Mouse (Mus musculus): ENCODE measurements around the gene Mad1l1. TPM values are rescaled to one million over a fixed set of nuclear protein-coding genes. Genes with fewer than 3 reads are reported as not detected.
A peak's percentile ranks its signal among the peaks of the same experiment; 100 is the strongest.
"Not testable (repeated sequence)": the region's sequence is repeated elsewhere in the genome, so short reads cannot be mapped to it uniquely, and the experiment has no call there.

Gene Mad1l1
- polyA plus RNA-seq, 1 experiment from 2014 or later = 37.4 TPM

DNA sequence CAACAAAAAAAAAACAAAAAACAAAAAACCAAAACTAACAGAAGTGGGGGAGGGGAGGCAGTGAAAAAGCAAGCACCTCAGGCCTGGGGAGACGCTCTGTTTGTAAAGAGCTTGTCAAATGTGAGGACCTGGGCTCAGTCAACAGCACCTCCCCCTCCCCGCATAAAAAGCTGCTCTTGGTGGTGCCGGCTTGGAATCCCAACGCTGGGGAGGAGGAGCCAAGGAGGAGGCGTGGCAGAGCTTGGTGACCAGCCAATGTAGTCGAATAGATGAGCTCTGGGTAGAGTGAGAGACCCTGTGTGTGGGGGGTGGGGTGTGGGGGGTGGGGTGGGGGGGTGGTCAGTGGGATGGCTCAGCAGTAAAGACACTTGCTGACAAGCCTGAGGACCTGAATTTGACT is 322.4 kb downstream of the Mad1l1 start:
- 17% methylated on average over 6 of the region's 6 CpGs for WGBS
- no peak overlapping the region for H3K4me3 ChIP-seq (replicated peaks; ENCODE audit: low read length)
- no peak overlapping the region for H3K4me2 ChIP-seq (ENCODE audit: low read depth, low read length)
- H3K9me3 ChIP-seq (replicated peaks; ENCODE audit: control insufficient read depth, low read length) = no peaks in the 10 kb centered on the region
- no peaks in the 10 kb centered on the region for H3K36me3 ChIP-seq (ENCODE audit: control insufficient read depth, insufficient read depth, low read length)
- no peak for ATAC-seq (ENCODE audit: insufficient read depth, low FRiP score)
- no peaks in the 10 kb centered on the region for H3K4me1 ChIP-seq (ENCODE audit: control insufficient read depth, insufficient read depth, low read length)
- no peaks in the 10 kb centered on the region for H3K27me3 ChIP-seq (ENCODE audit: control insufficient read depth, insufficient read depth, low read length)
- no peak overlapping the region for H3K27ac ChIP-seq (ENCODE audit: low read length)
- H3K9ac ChIP-seq (ENCODE audit: low read length) = no peak overlapping the region

- not testable (repeated sequence) for H3K9me3 ChIP-seq (replicated peaks; ENCODE audit: control insufficient read depth, low read length); H3K36me3 ChIP-seq (ENCODE audit: control insufficient read depth, insufficient read depth, low read length); H3K4me1 ChIP-seq (ENCODE audit: control insufficient read depth, insufficient read depth, low read length); H3K9ac ChIP-seq (ENCODE audit: low read length); H3K4me2 ChIP-seq (ENCODE audit: low read depth, low read length); H3K27me3 ChIP-seq (ENCODE audit: control insufficient read depth, insufficient read depth, low read length); H3K27ac ChIP-seq (ENCODE audit: low read length); H3K4me3 ChIP-seq (replicated peaks; ENCODE audit: low read length)
- peak; percentile 25; the same call in 1 of the 2 replicates for ATAC-seq (ENCODE audit: insufficient read depth, low FRiP score)
- 57% methylated on average over 12 of the region's 12 CpGs for WGBS
These were observed 323.0 kb downstream of the Mad1l1 start for GRCm38 (mm10) chr5:139998321-139998720.

DNA sequence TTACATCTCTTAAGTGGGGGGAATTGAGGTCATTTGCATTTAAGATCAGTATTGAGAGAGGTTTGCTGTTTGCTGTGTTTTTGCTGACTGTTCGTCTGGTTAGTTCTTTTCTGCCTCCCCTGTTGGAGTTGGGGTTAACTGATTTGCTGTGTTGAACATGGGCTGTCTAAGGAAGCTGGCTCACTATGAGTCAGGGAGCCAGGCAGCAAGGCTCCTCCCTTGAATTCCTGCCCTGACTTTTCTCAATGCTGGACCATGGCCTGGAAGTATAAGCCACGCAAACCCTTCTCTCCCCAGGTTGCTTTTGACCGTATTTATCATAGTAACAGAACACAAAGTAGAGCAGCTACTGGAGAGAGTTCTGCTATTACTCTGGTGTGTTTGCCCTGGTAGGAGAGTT is 329.8 kb downstream of the Mad1l1 start:
- peaks cover 4% of the 10 kb centered on the region; the same call in 1 of the 2 replicates for H3K9me3 ChIP-seq (replicated peaks; ENCODE audit: control insufficient read depth, low read length)
- H3K4me1 ChIP-seq (ENCODE audit: control insufficient read depth, insufficient read depth, low read length) = no peaks in the 10 kb centered on the region
- no peaks in the 10 kb centered on the region for H3K36me3 ChIP-seq (ENCODE audit: control insufficient read depth, insufficient read depth, low read length)
- H3K27ac ChIP-seq (ENCODE audit: low read length) = no peak overlapping the region
- no peak overlapping the region for H3K9ac ChIP-seq (ENCODE audit: low read length)
- no peak overlapping the region for H3K4me3 ChIP-seq (replicated peaks; ENCODE audit: low read length)
- H3K4me2 ChIP-seq (ENCODE audit: low read depth, low read length) = no peak overlapping the region
- no peak for ATAC-seq (ENCODE audit: insufficient read depth, low FRiP score)
- no peaks in the 10 kb centered on the region for H3K27me3 ChIP-seq (ENCODE audit: control insufficient read depth, insufficient read depth, low read length)
- WGBS = 80% methylated on average over 3 of the region's 3 CpGs

GRCm38 (mm10) chr5:139985073-139985746 is 336.1 kb downstream of the Mad1l1 start:
- WGBS = 33% methylated on average over 18 of the region's 18 CpGs
- H3K9me3 ChIP-seq (replicated peaks; ENCODE audit: control insufficient read depth, low read length) = peaks cover 4% of the 10 kb centered on the region; the same call in 1 of the 2 replicates
- ATAC-seq (ENCODE audit: insufficient read depth, low FRiP score) = no peak
- no peak overlapping the region for H3K9ac ChIP-seq (ENCODE audit: low read length)
- no peak overlapping the region for H3K4me3 ChIP-seq (replicated peaks; ENCODE audit: low read length)
- H3K4me1 ChIP-seq (ENCODE audit: control insufficient read depth, insufficient read depth, low read length) = no peaks in the 10 kb centered on the region
- no peaks in the 10 kb centered on the region for H3K27me3 ChIP-seq (ENCODE audit: control insufficient read depth, insufficient read depth, low read length)
- no peaks in the 10 kb centered on the region for H3K36me3 ChIP-seq (ENCODE audit: control insufficient read depth, insufficient read depth, low read length)
- H3K4me2 ChIP-seq (ENCODE audit: low read depth, low read length) = no peak overlapping the region
- no peak overlapping the region for H3K27ac ChIP-seq (ENCODE audit: low read length)

- no peak overlapping the region for H3K27ac ChIP-seq (ENCODE audit: low read length)
- H3K36me3 ChIP-seq (ENCODE audit: control insufficient read depth, insufficient read depth, low read length) = no peaks in the 10 kb centered on the region
- H3K4me1 ChIP-seq (ENCODE audit: control insufficient read depth, insufficient read depth, low read length) = no peaks in the 10 kb centered on the region
- no peak overlapping the region for H3K4me2 ChIP-seq (ENCODE audit: low read depth, low read length)
- no peak overlapping the region for H3K4me3 ChIP-seq (replicated peaks; ENCODE audit: low read length)
- H3K9ac ChIP-seq (ENCODE audit: low read length) = no peak overlapping the region
- H3K27me3 ChIP-seq (ENCODE audit: control insufficient read depth, insufficient read depth, low read length) = no peaks in the 10 kb centered on the region; the same call in 1 of the 2 replicates
- no peaks in the 10 kb centered on the region for H3K9me3 ChIP-seq (replicated peaks; ENCODE audit: control insufficient read depth, low read length)
- WGBS = 80% methylated on average over 1 of the region's 1 CpGs
- no peak for ATAC-seq (ENCODE audit: insufficient read depth, low FRiP score)
These were observed 339.4 kb downstream of the Mad1l1 start for GRCm38 (mm10) chr5:139981976-139982375.

- H3K4me2 ChIP-seq (ENCODE audit: low read depth, low read length) = no peak overlapping the region
- ATAC-seq (ENCODE audit: insufficient read depth, low FRiP score) = no peak
- 81% methylated on average over 9 of the region's 9 CpGs for WGBS
These were observed 342.0 kb downstream of the Mad1l1 start for GRCm38 (mm10) chr5:139979371-139979770.

DNA sequence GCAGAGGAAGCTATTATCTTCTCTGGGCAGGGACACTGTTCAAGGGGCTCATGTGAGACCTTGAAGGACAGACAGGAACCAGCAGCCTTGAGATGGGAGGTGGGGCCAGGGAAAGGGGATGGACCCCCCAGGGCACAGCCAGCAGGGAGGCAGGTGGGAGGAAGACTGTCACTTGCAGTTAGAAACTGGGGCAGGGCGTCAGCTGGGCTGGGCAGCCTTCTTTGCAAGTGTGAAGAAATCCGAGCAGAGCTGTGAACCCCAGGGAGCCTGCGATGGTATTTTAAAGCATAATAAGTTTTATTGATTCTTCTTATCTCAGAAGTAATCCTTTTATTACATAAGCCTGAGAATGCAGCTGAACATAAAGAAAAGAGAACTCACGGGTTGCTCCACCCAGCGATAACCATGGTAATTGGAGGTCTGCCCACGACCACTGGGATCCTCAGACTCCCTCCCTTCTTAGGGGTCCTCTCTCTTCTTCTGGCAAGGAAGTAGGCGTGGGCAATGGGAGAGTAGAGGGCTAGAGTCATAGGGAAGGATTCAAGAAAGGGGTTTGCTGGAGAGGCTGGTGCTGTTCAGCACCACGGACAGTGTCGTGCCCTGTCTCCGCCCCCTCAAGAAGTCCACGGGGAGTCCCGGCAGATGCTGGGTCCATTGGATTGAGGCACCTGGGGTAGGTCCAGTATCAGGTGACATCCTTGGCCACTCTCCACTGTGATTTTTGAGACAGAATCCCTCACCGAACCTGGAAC is 342.7 kb downstream of the Mad1l1 start:
- Histone ChIP-seq H3K27ac (ENCODE audit: low read length) (no peak overlapping the region), H3K4me2 (ENCODE audit: low read depth, low read length) (no peak overlapping the region), H3K36me3 (ENCODE audit: control insufficient read depth, insufficient read depth, low read length) (no peaks in the 10 kb centered on the region), H3K9me3 (replicated peaks; ENCODE audit: control insufficient read depth, low read length) (no peaks in the 10 kb centered on the region), H3K4me3 (replicated peaks; ENCODE audit: low read length) (no peak overlapping the region), H3K9ac (ENCODE audit: low read length) (no peak overlapping the region), H3K4me1 (ENCODE audit: control insufficient read depth, insufficient read depth, low read length) (no peaks in the 10 kb centered on the region), H3K27me3 (ENCODE audit: control insufficient read depth, insufficient read depth, low read length) (peaks cover under 1% of the 10 kb centered on the region; the same call in 1 of the 2 replicates)
- 5% methylated on average over 13 of the region's 13 CpGs for WGBS
- ATAC-seq (ENCODE audit: insufficient read depth, low FRiP score) = no peak

More at GRCm38 (mm10) chr5:139979371-139979770, 342.0 kb downstream of the Mad1l1 start:
- Histone ChIP-seq H3K4me3 (replicated peaks; ENCODE audit: low read length) (no peak overlapping the region), H3K27me3 (ENCODE audit: control insufficient read depth, insufficient read depth, low read length) (no peaks in the 10 kb centered on the region; the same call in 1 of the 2 replicates), H3K27ac (ENCODE audit: low read length) (no peak overlapping the region), H3K9ac (ENCODE audit: low read length) (no peak overlapping the region), H3K9me3 (replicated peaks; ENCODE audit: control insufficient read depth, low read length) (no peaks in the 10 kb centered on the region), H3K36me3 (ENCODE audit: control insufficient read depth, insufficient read depth, low read length) (no peaks in the 10 kb centered on the region), H3K4me1 (ENCODE audit: control insufficient read depth, insufficient read depth, low read length) (no peaks in the 10 kb centered on the region)

DNA sequence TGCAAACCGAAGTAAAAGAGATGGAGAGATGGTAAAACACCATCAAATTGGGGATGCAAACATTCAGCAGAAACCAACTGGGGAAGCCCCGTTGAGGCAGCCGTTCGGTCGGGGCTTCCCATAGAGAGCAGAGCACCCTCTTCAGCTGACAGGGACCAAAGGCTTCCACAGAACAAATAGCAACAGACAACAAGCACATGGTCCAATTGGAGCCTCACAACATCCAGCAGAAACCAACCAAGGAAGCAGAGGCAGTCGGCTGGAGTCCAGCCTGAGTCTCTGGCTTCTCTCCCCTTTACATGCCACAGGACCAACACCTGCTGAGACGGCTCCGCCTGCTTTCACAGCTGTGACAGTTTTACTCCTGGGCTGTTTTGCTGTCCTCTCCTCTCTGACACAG is 343.9 kb downstream of the Mad1l1 start:
- no peak for ATAC-seq (ENCODE audit: insufficient read depth, low FRiP score)
- no peak overlapping the region for H3K4me3 ChIP-seq (replicated peaks; ENCODE audit: low read length)
- no peaks in the 10 kb centered on the region for H3K36me3 ChIP-seq (ENCODE audit: control insufficient read depth, insufficient read depth, low read length)
- H3K27ac ChIP-seq (ENCODE audit: low read length) = no peak overlapping the region
- H3K9me3 ChIP-seq (replicated peaks; ENCODE audit: control insufficient read depth, low read length) = no peaks in the 10 kb centered on the region
- no peak overlapping the region for H3K9ac ChIP-seq (ENCODE audit: low read length)
- peaks cover 4% of the 10 kb centered on the region; the same call in 1 of the 2 replicates for H3K27me3 ChIP-seq (ENCODE audit: control insufficient read depth, insufficient read depth, low read length)
- 30% methylated on average over 8 of the region's 8 CpGs for WGBS
- no peaks in the 10 kb centered on the region for H3K4me1 ChIP-seq (ENCODE audit: control insufficient read depth, insufficient read depth, low read length)
- no peak overlapping the region for H3K4me2 ChIP-seq (ENCODE audit: low read depth, low read length)

DNA sequence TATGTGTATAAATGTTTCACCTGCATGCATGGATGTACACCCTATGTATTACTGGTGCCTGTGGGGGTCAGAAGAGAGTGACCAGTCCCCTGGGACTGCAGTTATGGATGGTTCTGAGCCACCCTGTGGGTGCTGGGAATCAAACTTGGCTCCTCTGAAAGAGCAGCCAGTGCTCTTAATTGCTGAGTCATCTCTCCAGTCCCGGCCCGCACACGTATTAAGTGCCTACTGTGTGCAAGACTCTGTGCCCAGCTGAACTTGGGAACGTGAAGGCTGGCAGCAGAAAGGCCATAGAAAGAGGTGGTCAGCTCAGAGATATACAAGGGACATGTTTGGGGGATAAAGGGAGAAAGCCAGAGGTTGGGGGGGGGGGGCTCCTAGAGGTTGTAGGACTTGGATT is 344.8 kb downstream of the Mad1l1 start:
- Histone ChIP-seq H3K9me3 (replicated peaks; ENCODE audit: control insufficient read depth, low read length) (no peaks in the 10 kb centered on the region), H3K4me2 (ENCODE audit: low read depth, low read length) (no peak overlapping the region), H3K4me1 (ENCODE audit: control insufficient read depth, insufficient read depth, low read length) (no peaks in the 10 kb centered on the region), H3K27me3 (ENCODE audit: control insufficient read depth, insufficient read depth, low read length) (peaks cover 9% of the 10 kb centered on the region; the same call in 1 of the 2 replicates), H3K4me3 (replicated peaks; ENCODE audit: low read length) (no peak overlapping the region), H3K27ac (ENCODE audit: low read length) (no peak overlapping the region), H3K36me3 (ENCODE audit: control insufficient read depth, insufficient read depth, low read length) (no peaks in the 10 kb centered on the region), H3K9ac (ENCODE audit: low read length) (no peak overlapping the region)
- ATAC-seq (ENCODE audit: insufficient read depth, low FRiP score) = no peak
- 79% methylated on average over 4 of the region's 4 CpGs for WGBS

Data from stomach, embryonic 16.5 days (tissue).